Mouse (Mus musculus): ENCODE data around the gene Gm4969. TPM values are rescaled to one million over a fixed set of nuclear protein-coding genes. Genes with fewer than 3 reads are reported as not detected.
"Not testable (repeated sequence)": the region's sequence is repeated elsewhere in the genome, so short reads cannot be mapped to it uniquely, and the experiment has no call there.

Gm4969 gene
- polyA plus RNA-seq, 1 experiment, result not detected

DNA sequence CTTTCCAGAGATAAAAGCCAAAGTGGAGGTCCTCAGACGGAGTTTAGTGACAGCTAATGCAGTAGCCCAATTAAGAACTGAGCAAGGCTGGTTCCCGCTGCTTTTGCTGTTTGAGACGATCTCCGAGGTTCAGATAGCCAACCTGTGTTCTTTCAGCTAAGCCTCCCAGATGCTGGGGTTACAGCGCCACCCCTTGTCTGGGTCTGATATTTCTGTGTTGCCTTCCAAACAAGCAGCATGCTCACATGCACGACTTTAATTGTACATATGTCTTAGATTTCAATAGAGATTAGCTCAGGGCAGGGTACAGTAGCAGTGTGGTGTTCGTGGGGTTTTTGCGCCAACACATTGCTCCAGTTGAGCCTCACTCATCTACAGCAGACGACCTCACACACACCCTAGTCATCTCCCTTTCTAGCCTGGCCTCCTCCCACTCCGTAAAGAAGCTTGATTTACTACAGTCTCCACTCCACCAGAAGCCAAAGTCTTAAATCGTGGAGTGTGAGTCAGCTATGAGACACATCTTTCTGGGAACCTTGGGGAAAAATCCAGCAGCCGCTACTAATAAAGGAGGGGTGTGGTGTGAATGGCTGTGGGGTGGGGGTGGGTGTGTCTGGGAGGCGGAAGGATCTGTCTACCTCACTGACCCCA lies 37.8 kb upstream of the Gm4969 start:
- no peak overlapping the region for H3K4me3 ChIP-seq (ENCODE audit: insufficient read depth, poor library complexity, severe bottlenecking)
- H3K27me3 ChIP-seq (ENCODE audit: control insufficient read depth, insufficient read depth, insufficient read length), result no peaks in the 10 kb centered on the region
- TF ChIP-seq CEBPB (IDR thresholded peaks at IDR 0.05; ENCODE audit: low read depth) (no peak), MYOD1 (IDR thresholded peaks at IDR 0.05; ENCODE audit: control insufficient read depth, insufficient read length, low read depth) (no peak), MYOG (IDR thresholded peaks at IDR 0.05; ENCODE audit: control insufficient read depth, extremely low read depth, insufficient read length) (no peak), USF1 (IDR thresholded peaks at IDR 0.05; ENCODE audit: low read depth) (no peak), CTCF (IDR thresholded peaks at IDR 0.05; ENCODE audit: control insufficient read depth, insufficient read depth, insufficient read length) (peak; percentile 42), FOSL1 (IDR thresholded peaks at IDR 0.05; ENCODE audit: insufficient read depth, low read length, poor library complexity, severe bottlenecking) (peak; percentile 40), MAX (IDR thresholded peaks at IDR 0.05) (no peak)
- peaks cover 16% of the 10 kb centered on the region for H3K36me3 ChIP-seq (ENCODE audit: control insufficient read depth, insufficient read depth)
- H3K79me2 ChIP-seq (ENCODE audit: control insufficient read depth, insufficient read depth), result peaks cover 13% of the 10 kb centered on the region
- no peak overlapping the region for H3ac ChIP-seq (ENCODE audit: control insufficient read depth, insufficient read length, low read depth)
- peaks cover 5% of the 10 kb centered on the region for H3K79me3 ChIP-seq (ENCODE audit: low read depth)

DNA sequence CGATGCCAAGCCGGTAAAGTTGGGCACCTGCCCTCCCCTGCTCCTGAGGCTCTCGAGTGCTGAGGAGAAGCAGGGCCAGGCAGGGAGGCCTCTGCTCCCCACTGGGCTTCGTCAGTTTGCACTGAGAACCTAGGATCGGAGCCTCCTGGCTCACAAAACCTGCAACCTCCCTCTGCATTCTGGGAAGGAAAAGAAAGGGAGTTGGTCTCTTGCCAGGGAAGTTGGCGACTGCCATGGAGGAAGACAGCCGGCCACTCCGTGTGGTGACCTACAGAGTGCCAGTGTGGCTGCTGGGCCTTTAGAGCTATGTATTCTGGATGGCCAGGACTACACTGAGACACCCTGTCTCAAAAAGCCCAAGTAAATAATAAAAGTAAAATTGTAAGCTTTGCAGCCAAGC lies 36.6 kb upstream of the Gm4969 start:
- Histone ChIP-seq H3K36me3 (ENCODE audit: control insufficient read depth, insufficient read depth) (peaks cover 16% of the 10 kb centered on the region), H3K27me3 (ENCODE audit: control insufficient read depth, insufficient read depth, insufficient read length) (no peaks in the 10 kb centered on the region), H3K4me3 (ENCODE audit: insufficient read depth, poor library complexity, severe bottlenecking) (no peak overlapping the region), H3K79me2 (ENCODE audit: control insufficient read depth, insufficient read depth) (peaks cover 25% of the 10 kb centered on the region), H3ac (ENCODE audit: control insufficient read depth, insufficient read length, low read depth) (no peak overlapping the region), H3K79me3 (ENCODE audit: low read depth) (peaks cover 16% of the 10 kb centered on the region)
- TF ChIP-seq FOSL1 (IDR thresholded peaks at IDR 0.05; ENCODE audit: insufficient read depth, low read length, poor library complexity, severe bottlenecking) (no peak), MYOD1 (IDR thresholded peaks at IDR 0.05; ENCODE audit: control insufficient read depth, insufficient read length, low read depth) (no peak), MYOG (IDR thresholded peaks at IDR 0.05; ENCODE audit: control insufficient read depth, extremely low read depth, insufficient read length) (no peak), USF1 (IDR thresholded peaks at IDR 0.05; ENCODE audit: low read depth) (no peak), CEBPB (IDR thresholded peaks at IDR 0.05; ENCODE audit: low read depth) (no peak)

GRCm38 (mm10) chr7:19151121-19151520 lies 33.0 kb upstream of the Gm4969 start:
- Histone ChIP-seq H3K36me3 (ENCODE audit: control insufficient read depth, insufficient read depth) (peaks cover 16% of the 10 kb centered on the region), H3K79me3 (ENCODE audit: low read depth) (peaks cover 17% of the 10 kb centered on the region), H3K79me2 (ENCODE audit: control insufficient read depth, insufficient read depth) (peaks cover 39% of the 10 kb centered on the region)
- not testable (repeated sequence) for H3K27me3 ChIP-seq (ENCODE audit: control insufficient read depth, insufficient read depth, insufficient read length); H3K4me3 ChIP-seq (ENCODE audit: insufficient read depth, poor library complexity, severe bottlenecking); H3ac ChIP-seq (ENCODE audit: control insufficient read depth, insufficient read length, low read depth)

GRCm38 (mm10) chr7:19149626-19150025 lies 31.5 kb upstream of the Gm4969 start, which contains the start of gene Snrpd2:
Gene Snrpd2 (plus strand): TSS chr7:19149722.
- Histone ChIP-seq H3K27me3 (ENCODE audit: control insufficient read depth, insufficient read depth, insufficient read length) (no peaks in the 10 kb centered on the region), H3K79me3 (ENCODE audit: low read depth) (peaks cover 17% of the 10 kb centered on the region), H3K36me3 (ENCODE audit: control insufficient read depth, insufficient read depth) (peaks cover 16% of the 10 kb centered on the region), H3ac (ENCODE audit: control insufficient read depth, insufficient read length, low read depth) (peak within 1 kb of the TSS; percentile 93), H3K4me3 (ENCODE audit: insufficient read depth, poor library complexity, severe bottlenecking) (peak within 1 kb of the TSS; percentile 75), H3K79me2 (ENCODE audit: control insufficient read depth, insufficient read depth) (peaks cover 39% of the 10 kb centered on the region)
- TF ChIP-seq MAX (IDR thresholded peaks at IDR 0.05) (peak; percentile 48), USF1 (IDR thresholded peaks at IDR 0.05; ENCODE audit: low read depth) (no peak), MYOD1 (IDR thresholded peaks at IDR 0.05; ENCODE audit: control insufficient read depth, insufficient read length, low read depth) (no peak), MYOG (IDR thresholded peaks at IDR 0.05; ENCODE audit: control insufficient read depth, extremely low read depth, insufficient read length) (no peak), CEBPB (IDR thresholded peaks at IDR 0.05; ENCODE audit: low read depth) (no peak), CTCF (IDR thresholded peaks at IDR 0.05; ENCODE audit: control insufficient read depth, insufficient read depth, insufficient read length) (no peak)

DNA sequence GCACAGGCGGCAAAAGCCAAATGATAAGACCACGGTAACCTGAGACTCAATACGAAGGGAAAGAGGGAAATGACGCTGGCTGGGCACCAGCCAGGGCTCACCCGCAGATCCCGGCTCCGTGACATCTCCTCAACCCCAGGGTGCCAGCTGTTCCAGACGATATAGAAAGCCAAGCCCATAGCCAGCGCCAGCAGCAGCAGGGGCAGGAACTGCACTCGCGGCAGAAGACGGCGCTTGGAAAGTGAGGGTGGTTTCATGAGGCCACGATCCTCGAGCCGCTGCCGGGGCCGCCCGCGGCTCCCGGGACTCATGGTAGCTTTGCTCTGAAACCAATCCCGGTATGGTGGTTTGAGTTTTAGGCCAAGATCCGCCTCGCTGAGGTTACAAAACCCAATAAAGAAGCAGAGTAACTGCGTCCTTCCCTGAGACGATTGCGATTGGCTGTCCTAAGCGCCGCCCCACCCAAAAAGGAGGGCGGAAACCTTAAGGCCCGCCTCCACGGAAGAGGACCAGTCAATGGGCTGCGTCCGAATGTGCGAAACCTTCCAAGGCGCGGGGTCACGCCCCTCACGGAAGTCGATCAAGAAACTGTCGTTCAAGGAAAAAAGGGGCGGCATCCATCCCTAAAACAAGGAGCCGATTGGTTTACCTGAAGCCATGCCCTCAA lies 30.8 kb upstream of the Gm4969 start, which contains the start of gene Qpctl:
Qpctl (minus strand) TSS at position 417 of the 667 bp plus-strand sequence.
- Histone ChIP-seq H3K27me3 (ENCODE audit: control insufficient read depth, insufficient read depth, insufficient read length) (no peaks in the 10 kb centered on the region), H3K36me3 (ENCODE audit: control insufficient read depth, insufficient read depth) (peaks cover 10% of the 10 kb centered on the region), H3K79me2 (ENCODE audit: control insufficient read depth, insufficient read depth) (peaks cover 39% of the 10 kb centered on the region), H3K4me3 (ENCODE audit: insufficient read depth, poor library complexity, severe bottlenecking) (peak within 1 kb of the TSS; percentile 75), H3ac (ENCODE audit: control insufficient read depth, insufficient read length, low read depth) (peak within 1 kb of the TSS; percentile 93), H3K79me3 (ENCODE audit: low read depth) (peaks cover 17% of the 10 kb centered on the region)
- TF ChIP-seq FOSL1 (IDR thresholded peaks at IDR 0.05; ENCODE audit: insufficient read depth, low read length, poor library complexity, severe bottlenecking) (no peak), MYOD1 (IDR thresholded peaks at IDR 0.05; ENCODE audit: control insufficient read depth, insufficient read length, low read depth) (peak; percentile 14)

DNA sequence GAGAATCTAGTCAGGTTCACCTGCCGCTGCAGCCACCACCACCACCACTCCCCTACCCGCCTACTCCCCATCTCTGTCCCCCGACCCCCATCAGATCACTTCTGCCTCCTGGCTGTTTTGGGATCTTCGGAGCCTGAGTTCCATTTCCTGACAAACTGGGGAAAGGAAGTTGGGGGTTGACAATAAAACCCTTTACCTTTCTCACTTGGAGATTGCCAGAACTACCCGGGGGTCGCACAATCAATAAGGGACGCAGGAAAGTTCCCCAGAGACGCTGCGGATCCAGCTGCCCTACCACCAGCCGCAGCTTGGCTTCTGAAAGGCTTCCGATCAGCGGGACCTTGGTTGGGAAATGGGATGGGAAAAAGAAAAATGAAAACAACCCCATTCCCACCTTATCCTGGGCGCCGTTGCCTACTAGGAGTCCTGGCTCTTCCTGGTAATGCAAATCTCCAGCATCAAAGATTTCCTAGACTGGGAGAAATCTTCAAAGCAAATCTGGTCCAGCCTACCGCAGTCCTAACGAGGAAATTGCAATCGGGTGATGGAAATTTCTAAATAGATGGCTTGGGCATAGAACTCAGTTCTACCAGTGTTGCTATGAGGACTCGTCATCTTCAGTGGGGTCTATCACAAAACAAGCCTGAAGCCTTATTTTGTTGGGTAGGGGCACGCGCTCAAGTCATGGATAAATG lies 30.2 kb upstream of the Gm4969 start:
- peaks cover 39% of the 10 kb centered on the region for H3K79me2 ChIP-seq (ENCODE audit: control insufficient read depth, insufficient read depth)

More for the DNA sequence above, 30.2 kb upstream of the Gm4969 start:
- Histone ChIP-seq H3K27me3 (ENCODE audit: control insufficient read depth, insufficient read depth, insufficient read length) (no peaks in the 10 kb centered on the region), H3K79me3 (ENCODE audit: low read depth) (peaks cover 17% of the 10 kb centered on the region), H3K36me3 (ENCODE audit: control insufficient read depth, insufficient read depth) (peaks cover 10% of the 10 kb centered on the region), H3ac (ENCODE audit: control insufficient read depth, insufficient read length, low read depth) (peak overlapping the region; percentile 81), H3K4me3 (ENCODE audit: insufficient read depth, poor library complexity, severe bottlenecking) (peak overlapping the region; percentile 44)
- TF ChIP-seq MAX (IDR thresholded peaks at IDR 0.05) (no peak), CTCF (IDR thresholded peaks at IDR 0.05; ENCODE audit: control insufficient read depth, insufficient read depth, insufficient read length) (no peak), FOSL1 (IDR thresholded peaks at IDR 0.05; ENCODE audit: insufficient read depth, low read length, poor library complexity, severe bottlenecking) (no peak), MYOG (IDR thresholded peaks at IDR 0.05; ENCODE audit: control insufficient read depth, extremely low read depth, insufficient read length) (no peak), CEBPB (IDR thresholded peaks at IDR 0.05; ENCODE audit: low read depth) (no peak), MYOD1 (IDR thresholded peaks at IDR 0.05; ENCODE audit: control insufficient read depth, insufficient read length, low read depth) (no peak), USF1 (IDR thresholded peaks at IDR 0.05; ENCODE audit: low read depth) (no peak)

Measured in C2C12 (cell line).